Mouse (Mus musculus) E14TG2a.4 (cell line): ENCODE data around the gene Mrps35.

Experiments used
- CTCF ChIP-seq: conservative IDR thresholded peaks from 2 replicates; pipeline ENCODE4 v1.5.1; 2014; ENCODE audit warnings: low read length
- POU5F1 ChIP-seq: IDR thresholded peaks from 2 replicates; pipeline ENCODE4 v1.6.1; 2014; ENCODE audit warnings: low read length, borderline replicate concordance

- no peak for TF ChIP-seq CTCF
- no peak for TF ChIP-seq POU5F1
Measured at GRCm38 (mm10) chr6:147076878-147077277, 34.3 kb downstream of the Mrps35 start.
